Mouse (Mus musculus): ENCODE measurements around the gene Pou2f2.
A peak's percentile ranks its signal among the peaks of the same experiment; 100 is the strongest.

GRCm38 (mm10) chr7:25076663-25077413 lies 102.7 kb downstream of the Pou2f2 start:
- TF ChIP-seq EP300 (IDR thresholded peaks at IDR 0.05; ENCODE audit: insufficient read depth, low read depth, low read length) (no peak), CTCF (IDR thresholded peaks at IDR 0.05) (peak; percentile 1; the same call in 1 of the 2 replicates), POLR2A (IDR thresholded peaks at IDR 0.05; ENCODE audit: insufficient read depth, low read depth, low read length) (peak; percentile 88)

Data from heart, adult 2 months (tissue).